Mouse (Mus musculus): ENCODE results near the gene Srrt.
"Not testable (repeated sequence)": the region's sequence is repeated elsewhere in the genome, so short reads cannot be mapped to it uniquely, and the experiment has no call there.

Srrt gene

GRCm38 (mm10) chr5:137295712-137296111 is 11.8 kb downstream of the Srrt start:
- no peak for DNase-seq (ENCODE audit: low read depth)

GRCm38 (mm10) chr5:137295296-137295695 is 12.2 kb downstream of the Srrt start:
- no peak for DNase-seq (ENCODE audit: low read depth)

GRCm38 (mm10) chr5:137294744-137295093 is 12.8 kb downstream of the Srrt start:
- no peak for DNase-seq (ENCODE audit: low read depth)

GRCm38 (mm10) chr5:137293839-137294743 is 13.4 kb downstream of the Srrt start, which contains the start of gene Ufsp1:
Gene Ufsp1, plus strand, starts transcription at chr5:137294629.
- DNase-seq (ENCODE audit: low read depth) = peak; percentile 98

- DNase-seq (ENCODE audit: low read depth) = peak; percentile 89
These were observed 14.2 kb downstream of the Srrt start for GRCm38 (mm10) chr5:137293282-137293681.

GRCm38 (mm10) chr5:137291381-137291926 is 16.0 kb downstream of the Srrt start:
- DNase-seq (ENCODE audit: low read depth) = no peak

GRCm38 (mm10) chr5:137290677-137291076 is 16.8 kb downstream of the Srrt start:
- DNase-seq (ENCODE audit: low read depth) = peak; percentile 81

- DNase-seq (ENCODE audit: low read depth) = peak; percentile 72
These were observed 17.7 kb downstream of the Srrt start for GRCm38 (mm10) chr5:137289591-137290365.

- DNase-seq (ENCODE audit: low read depth) = peak; percentile 69
These were observed 18.4 kb downstream of the Srrt start for GRCm38 (mm10) chr5:137288999-137289470.

- no peak for DNase-seq (ENCODE audit: low read depth)
These were observed 19.3 kb downstream of the Srrt start for GRCm38 (mm10) chr5:137287953-137288743.

- DNase-seq (ENCODE audit: low read depth) = peak; percentile 44
These were observed 20.2 kb downstream of the Srrt start, which contains the start of gene Ache for GRCm38 (mm10) chr5:137287032-137287952. Gene Ache, plus strand, starts transcription at chr5:137287519.

- peak; percentile 92 for DNase-seq (ENCODE audit: low read depth)
These were observed 20.8 kb downstream of the Srrt start for GRCm38 (mm10) chr5:137286655-137287031.

- no peak for DNase-seq (ENCODE audit: low read depth)
These were observed 21.5 kb downstream of the Srrt start for GRCm38 (mm10) chr5:137285986-137286385.

GRCm38 (mm10) chr5:137285045-137285444 is 22.4 kb downstream of the Srrt start:
- peak; percentile 79 for DNase-seq (ENCODE audit: low read depth)

- DNase-seq (ENCODE audit: low read depth) = not testable (repeated sequence)
These were observed 23.1 kb downstream of the Srrt start for GRCm38 (mm10) chr5:137284411-137284810.

GRCm38 (mm10) chr5:137277360-137278342 is 29.8 kb downstream of the Srrt start:
- DNase-seq (ENCODE audit: low read depth) = peak; percentile 38

- DNase-seq (ENCODE audit: low read depth) = no peak
These were observed 39.2 kb downstream of the Srrt start for GRCm38 (mm10) chr5:137268131-137268910.

- DNase-seq (ENCODE audit: low read depth) = no peak
These were observed 42.7 kb downstream of the Srrt start for GRCm38 (mm10) chr5:137264787-137265186.
